Mouse (Mus musculus): ENCODE results near the gene Mdp1.

DNA sequence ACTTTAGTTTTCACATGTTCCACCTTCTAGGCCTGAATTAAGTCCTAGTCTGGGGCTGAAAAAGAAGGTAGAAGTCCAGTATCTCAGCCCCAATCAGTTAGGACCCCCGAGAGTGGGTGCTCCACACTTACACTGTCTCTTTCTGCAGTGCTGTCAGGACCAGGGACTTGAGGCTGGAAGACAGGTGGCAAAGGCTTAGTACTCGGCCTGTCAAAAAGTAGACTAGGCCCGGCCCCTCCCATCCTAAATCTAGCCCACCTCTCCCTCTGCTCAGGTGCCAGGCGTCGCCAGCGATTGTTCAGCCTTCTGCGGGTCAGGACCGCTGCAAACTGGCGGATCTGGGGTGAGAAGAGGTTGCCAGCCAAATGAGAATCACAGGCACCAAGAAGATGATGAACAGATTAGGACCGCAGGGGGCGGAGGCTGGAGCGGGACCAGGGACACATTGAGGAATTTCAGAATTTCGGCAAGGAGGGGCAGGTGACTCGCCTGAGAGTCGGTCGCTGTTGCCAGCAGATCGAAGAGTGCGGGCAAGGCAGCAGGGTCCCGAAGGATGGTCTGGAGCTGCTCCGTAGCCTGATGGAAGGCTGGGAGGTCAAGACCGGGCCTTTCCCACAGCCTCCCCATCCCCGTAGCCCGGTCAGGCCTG lies 25.3 kb downstream of the Mdp1 start:
- no peak; the same call in 1 of the 2 replicates for TF ChIP-seq CTCF (IDR thresholded peaks at IDR 0.05; ENCODE audit: low read depth, low read length)
- no peak for TF ChIP-seq POLR2A (IDR thresholded peaks at IDR 0.05; ENCODE audit: borderline replicate concordance, low read depth, low read length)
